Mouse (Mus musculus): ENCODE results near the gene Tmem160. TPM values are rescaled to one million over a fixed set of nuclear protein-coding genes. Genes with fewer than 3 reads are reported as not detected.

Tmem160 gene
- polyA plus RNA-seq, 1 experiment from 2014 or later, result 62.0 TPM

- Histone ChIP-seq H3K4me2 (no peak overlapping the region), H3K36me3 (peaks cover 23% of the 10 kb centered on the region), H3K4me1 (replicated peaks) (no peaks in the 10 kb centered on the region), H3K27ac (no peak overlapping the region), H3K4me3 (replicated peaks) (no peak overlapping the region), H3K9me3 (no peaks in the 10 kb centered on the region), H3K9ac (replicated peaks) (no peak overlapping the region), H3K27me3 (no peaks in the 10 kb centered on the region)
- 63% methylated on average over 3 of the region's 3 CpGs for WGBS
- no peak for ATAC-seq (ENCODE audit: insufficient number of reproducible peaks, insufficient read depth, low FRiP score, low TSS enrichment, low read depth)
Measured at GRCm38 (mm10) chr7:16492211-16492610, 39.6 kb downstream of the Tmem160 start.

- no peak overlapping the region for H3K9ac ChIP-seq (replicated peaks)
- WGBS, result 43% methylated on average over 2 of the region's 2 CpGs
Measured at GRCm38 (mm10) chr7:16493361-16493760, 40.8 kb downstream of the Tmem160 start.

GRCm38 (mm10) chr7:16496260-16496659 lies 43.7 kb downstream of the Tmem160 start:
- Histone ChIP-seq H3K27me3 (no peaks in the 10 kb centered on the region), H3K27ac (no peak overlapping the region), H3K4me3 (replicated peaks) (no peak overlapping the region), H3K36me3 (peaks cover 50% of the 10 kb centered on the region), H3K9ac (replicated peaks) (no peak overlapping the region), H3K9me3 (no peaks in the 10 kb centered on the region), H3K4me2 (no peak overlapping the region), H3K4me1 (replicated peaks) (no peaks in the 10 kb centered on the region)
- 70% methylated on average over 3 of the region's 3 CpGs for WGBS
- ATAC-seq (ENCODE audit: insufficient number of reproducible peaks, insufficient read depth, low FRiP score, low TSS enrichment, low read depth), result no peak

More at GRCm38 (mm10) chr7:16493361-16493760, 40.8 kb downstream of the Tmem160 start:
- no peak for ATAC-seq (ENCODE audit: insufficient number of reproducible peaks, insufficient read depth, low FRiP score, low TSS enrichment, low read depth)
- Histone ChIP-seq H3K4me2 (no peak overlapping the region), H3K27me3 (no peaks in the 10 kb centered on the region), H3K36me3 (peaks cover 34% of the 10 kb centered on the region), H3K27ac (no peak overlapping the region), H3K4me3 (replicated peaks) (no peak overlapping the region), H3K9me3 (no peaks in the 10 kb centered on the region), H3K4me1 (replicated peaks) (no peaks in the 10 kb centered on the region)

DNA sequence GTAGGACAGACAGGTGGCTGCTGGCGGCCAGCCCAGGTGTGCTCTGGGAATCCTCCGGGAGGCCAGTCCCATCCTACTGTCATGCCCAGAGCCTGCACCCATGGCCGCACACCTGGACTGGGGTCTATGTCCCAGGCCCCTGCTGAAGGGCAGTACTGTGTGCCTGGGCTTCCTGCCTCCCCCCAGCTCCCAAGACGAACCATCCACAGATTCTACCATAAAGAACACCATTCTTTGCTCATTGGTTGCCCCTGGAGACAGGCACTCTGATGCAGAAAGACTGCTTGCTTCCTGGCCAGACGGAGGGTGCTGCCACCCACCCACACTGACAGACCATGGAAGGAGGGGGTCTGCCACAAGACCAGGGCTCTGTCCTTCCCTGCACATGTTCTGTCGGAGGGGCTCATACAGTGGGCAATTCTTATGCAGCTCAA lies 47.1 kb downstream of the Tmem160 start:
- Histone ChIP-seq H3K4me2 (no peak overlapping the region), H3K27ac (no peak overlapping the region), H3K4me1 (replicated peaks) (no peaks in the 10 kb centered on the region), H3K9me3 (no peaks in the 10 kb centered on the region), H3K36me3 (peaks cover 84% of the 10 kb centered on the region), H3K4me3 (replicated peaks) (no peak overlapping the region), H3K27me3 (no peaks in the 10 kb centered on the region), H3K9ac (replicated peaks) (no peak overlapping the region)
- ATAC-seq (ENCODE audit: insufficient number of reproducible peaks, insufficient read depth, low FRiP score, low TSS enrichment, low read depth), result no peak
- WGBS, result 94% methylated on average over 6 of the region's 6 CpGs

- 89% methylated on average over 4 of the region's 4 CpGs for WGBS
- no peaks in the 10 kb centered on the region for H3K4me1 ChIP-seq (replicated peaks)
- no peak overlapping the region for H3K4me3 ChIP-seq (replicated peaks)
- no peak overlapping the region for H3K9ac ChIP-seq (replicated peaks)
- no peaks in the 10 kb centered on the region for H3K27me3 ChIP-seq
- H3K36me3 ChIP-seq, result peaks cover 86% of the 10 kb centered on the region
- H3K4me2 ChIP-seq, result no peak overlapping the region
- ATAC-seq (ENCODE audit: insufficient number of reproducible peaks, insufficient read depth, low FRiP score, low TSS enrichment, low read depth), result no peak
- no peaks in the 10 kb centered on the region for H3K9me3 ChIP-seq
- no peak overlapping the region for H3K27ac ChIP-seq
Measured at GRCm38 (mm10) chr7:16501571-16501970, 49.0 kb downstream of the Tmem160 start.

- H3K27me3 ChIP-seq, result no peaks in the 10 kb centered on the region
- H3K9ac ChIP-seq (replicated peaks), result no peak overlapping the region
- 86% methylated on average over 2 of the region's 2 CpGs for WGBS
- H3K4me2 ChIP-seq, result no peak overlapping the region
- ATAC-seq (ENCODE audit: insufficient number of reproducible peaks, insufficient read depth, low FRiP score, low TSS enrichment, low read depth), result no peak
- H3K27ac ChIP-seq, result no peak overlapping the region
- H3K9me3 ChIP-seq, result no peaks in the 10 kb centered on the region
- peaks cover 86% of the 10 kb centered on the region for H3K36me3 ChIP-seq
- H3K4me1 ChIP-seq (replicated peaks), result no peaks in the 10 kb centered on the region
- H3K4me3 ChIP-seq (replicated peaks), result no peak overlapping the region
Measured at GRCm38 (mm10) chr7:16504573-16505225, 52.1 kb downstream of the Tmem160 start.

Other genes with a start within 250 kb of the Tmem160 start
- gene Dhx34, start 230.7 kb upstream of the Tmem160 start, polyA plus RNA-seq (2016; fragmentation: Nextera tagmentation; extraction: Ambion mirVana), result 14.7 and 17.4 TPM in 2 replicates
- gene C5ar2, start 208.6 kb upstream of the Tmem160 start, polyA plus RNA-seq (2016; fragmentation: Nextera tagmentation; extraction: Ambion mirVana), result 0.10 TPM in 1 of 2 replicates, not detected in the other
- 0.45 and 0.91 TPM in 2 replicates for gene C5ar1, start 193.2 kb upstream of the Tmem160 start, polyA plus RNA-seq (2016; fragmentation: Nextera tagmentation; extraction: Ambion mirVana)
- 13.9 and 17.6 TPM in 2 replicates for gene Inafm1, start 179.2 kb upstream of the Tmem160 start, polyA plus RNA-seq (2016; fragmentation: Nextera tagmentation; extraction: Ambion mirVana)
- 43.1 and 44.7 TPM in 2 replicates for gene Ccdc9, start 166.0 kb upstream of the Tmem160 start, polyA plus RNA-seq (2016; fragmentation: Nextera tagmentation; extraction: Ambion mirVana)
- 8.2 and 9.3 TPM in 2 replicates for gene Bbc3, start 144.4 kb upstream of the Tmem160 start, polyA plus RNA-seq (2016; fragmentation: Nextera tagmentation; extraction: Ambion mirVana)
- 404 and 415 TPM in 2 replicates for gene Sae1, start 65.0 kb upstream of the Tmem160 start, polyA plus RNA-seq (2016; fragmentation: Nextera tagmentation; extraction: Ambion mirVana)
- 26.3 and 26.8 TPM in 2 replicates for gene Zc3h4, start 51.9 kb upstream of the Tmem160 start, polyA plus RNA-seq (2016; fragmentation: Nextera tagmentation; extraction: Ambion mirVana)
- gene Npas1, start 24.9 kb downstream of the Tmem160 start, polyA plus RNA-seq (2016; fragmentation: Nextera tagmentation; extraction: Ambion mirVana), result 0.42 and 0.44 TPM in 2 replicates
- 25.6 and 30.3 TPM in 2 replicates for gene Arhgap35, start 162.2 kb downstream of the Tmem160 start, polyA plus RNA-seq (2016; fragmentation: Nextera tagmentation; extraction: Ambion mirVana)
- not detected in 2 replicates for gene Ceacam15, start 222.9 kb downstream of the Tmem160 start, polyA plus RNA-seq (2016; fragmentation: Nextera tagmentation; extraction: Ambion mirVana)

All from limb, embryonic 12.5 days (tissue).